In genomic region chr1:155074856-155075255, GRCm38 (mm10) we compare ENCODE assay signal across 8 mouse cellular contexts. TPM values are rescaled to one million over a fixed set of nuclear protein-coding genes. Genes with fewer than 3 reads are reported as not detected.
DNase-seq lines count a peak whose midpoint lies in the region; ATAC-seq and TF ChIP-seq lines count a peak whose summit lies in the region.

No protein-coding gene starts in this region.

- no peaks in the 10 kb centered on the region for H3K36me3 ChIP-seq in lung, postnatal 0 days (ENCODE audit: insufficient read depth, low read length)

- 0 out of 2 replicates have a peak, but pooled peaks have one; percentile 24 for TF ChIP-seq CTCF in lung, postnatal 0 days (IDR thresholded peaks at IDR 0.05)

- H3K4me2 ChIP-seq in lung, postnatal 0 days (replicated peaks; ENCODE audit: low read depth, low read length) = no peak overlapping the region; the same call in 1 of the 2 replicates

- peak; percentile 97 for TF ChIP-seq EP300 in lung, postnatal 0 days (IDR thresholded peaks at IDR 0.05)

- no peaks in the 10 kb centered on the region for H3K27me3 ChIP-seq in lung, postnatal 0 days (replicated peaks; ENCODE audit: insufficient read depth, low read length)

- H3K4me3 ChIP-seq in lung, postnatal 0 days (ENCODE audit: low read depth, low read length) = no peak overlapping the region

- H3K9ac ChIP-seq in lung, postnatal 0 days (replicated peaks; ENCODE audit: low read depth) = no peak overlapping the region

- ATAC-seq in lung, postnatal 0 days = peak; percentile 86
- no peak for ATAC-seq in frontal cortex, adult (ENCODE audit: low TSS enrichment)

- H3K9me3 ChIP-seq in lung, postnatal 0 days (ENCODE audit: low read length) = no peaks in the 10 kb centered on the region

- H3K4me1 ChIP-seq in lung, postnatal 0 days (ENCODE audit: insufficient read depth, low read depth, low read length) = peaks cover 12% of the 10 kb centered on the region

- peak; percentile 84 for DNase-seq in adrenal gland, adult 2 months
- DNase-seq in adrenal gland, adult 8-10 months = no peak
- peak; percentile 90 for DNase-seq in 3134 (ENCODE audit: extremely low read depth, insufficient read length, low spot score)
- DNase-seq in gastrocnemius, postnatal 14 days = peak; percentile 43
- peak; percentile 95 for DNase-seq in lung, postnatal 0 days (ENCODE audit: low spot score)
- DNase-seq in left cerebral cortex, postnatal 36 days (ENCODE audit: low spot score in 2 of 2) = no peak
- no peak for DNase-seq in right cerebral cortex, postnatal 4 days

- H3K27ac ChIP-seq in lung, postnatal 0 days (ENCODE audit: low read length) = peak overlapping the region; percentile 57

- WGBS in lung, postnatal 0 days = 28% methylated on average over 7 of the region's 7 CpGs

- intact Hi-C loops in gastrocnemius, postnatal 14 days (cut with DNase I; ENCODE audit: low total_unique reads) = no loop called here
- intact Hi-C loops in left cerebral cortex, postnatal 36 days (cut with DNase I) = no loop called here

RNA-seq across cellular contexts. Expression of gene Ier5, which starts 24.6 kb away (rescaled TPM):
- 10 to 100 TPM in 1 of 2 experiments, 1 to 10 TPM in 1; 6.3 to 10.7 TPM for total RNA-seq in adrenal gland, adult 2 months (2021)
- 13.9 and 21.4 TPM in 2 replicates for polyA plus RNA-seq in adrenal gland, adult 2 months (2012; rRNA removed)
- 10 to 100 TPM in 3 of 4 experiments, 1 to 10 TPM in 1; 7.8 to 11.9 (median 11.2) TPM for total RNA-seq in adrenal gland, adult 8-10 months (2022)
- 1 to 10 TPM; 4.6 to 6.4 TPM for total RNA-seq in gastrocnemius, postnatal 14 days (2021)
- 10.9 and 15.3 TPM in 2 replicates for polyA plus RNA-seq in lung, postnatal 0 days (2015; fragmentation: Nextera tagmentation; extraction: Ambion mirVana)
- total RNA-seq in left cerebral cortex, postnatal 36 days (2021) = 10 to 100 TPM; 49.2 to 64.5 TPM

Comparison
In these comparisons a context has a peak if more than half of its experiments do, and no peak if none do; other contexts are left out.
1. DNase-seq: peak in adrenal gland, adult 2 months (single experiment), 3134 (single experiment), gastrocnemius, postnatal 14 days (single experiment) and lung, postnatal 0 days (single experiment); none in adrenal gland, adult 8-10 months (single experiment), left cerebral cortex, postnatal 36 days (0 of 2) and right cerebral cortex, postnatal 4 days (single experiment).